In genomic region chr6:127336681-127337397, GRCm38 (mm10) we compare ENCODE assay signal across 8 mouse cellular contexts.
DNase-seq lines count a peak whose midpoint lies in the region; ATAC-seq and TF ChIP-seq lines count a peak whose summit lies in the region.

No protein-coding gene starts in this region.

- H3K27ac ChIP-seq in intestine, embryonic 14.5 days (ENCODE audit: low read depth): peak overlapping the region; percentile 52
- no peak overlapping the region for H3K27ac ChIP-seq in intestine, postnatal 0 days (ENCODE audit: low read depth, low read length)
- 0 out of 2 replicates have a peak overlapping the region, but pooled peaks have one; percentile 42 for H3K27ac ChIP-seq in ES-E14 (ENCODE audit: insufficient read depth, low read depth, low read length, poor library complexity, severe bottlenecking)
- peak overlapping the region; percentile 3; the same call in 1 of the 2 replicates for H3K27ac ChIP-seq in embryonic fibroblast, embryonic 13.5 days (ENCODE audit: insufficient read depth, low read length)

- no peak for TF ChIP-seq POLR2A in embryonic fibroblast, embryonic 13.5 days (IDR thresholded peaks at IDR 0.05; ENCODE audit: low read depth, low read length)

- intact Hi-C loops in left cerebral cortex, postnatal 10 days (cut with DNase I): no loop called here
- intact Hi-C loops in heart, postnatal 25 days (cut with DNase I): no loop called here

- no peak for ATAC-seq in intestine, embryonic 14.5 days (replicated peaks; ENCODE audit: low FRiP score, low TSS enrichment, low read depth)
- no peak for ATAC-seq in intestine, postnatal 0 days

- H3K9me3 ChIP-seq in intestine, embryonic 14.5 days (ENCODE audit: control insufficient read depth, low read length): no peaks in the 10 kb centered on the region
- no peaks in the 10 kb centered on the region for H3K9me3 ChIP-seq in intestine, postnatal 0 days (ENCODE audit: control insufficient read depth)
- no peaks in the 10 kb centered on the region for H3K9me3 ChIP-seq in ES-E14 (ENCODE audit: control insufficient read depth, insufficient read depth, low read depth, low read length)

- TF ChIP-seq CTCF in intestine, postnatal 0 days (IDR thresholded peaks at IDR 0.05; ENCODE audit: low read depth): no peak
- no peak for TF ChIP-seq CTCF in embryonic fibroblast, embryonic 13.5 days (IDR thresholded peaks at IDR 0.05; ENCODE audit: borderline replicate concordance, insufficient read depth, low read length)

- no peak overlapping the region for H3K4me2 ChIP-seq in intestine, embryonic 14.5 days (ENCODE audit: low read length)
- no peak overlapping the region for H3K4me2 ChIP-seq in intestine, postnatal 0 days (replicated peaks; ENCODE audit: low read depth)

- no peak overlapping the region for H3K9ac ChIP-seq in intestine, embryonic 14.5 days (ENCODE audit: low read length)
- H3K9ac ChIP-seq in intestine, postnatal 0 days (ENCODE audit: low read depth, low read length): no peak overlapping the region
- no peak overlapping the region for H3K9ac ChIP-seq in ES-E14 (ENCODE audit: insufficient read depth, low read depth, low read length, poor library complexity, severe bottlenecking)

- DNase-seq in intestine, embryonic 14.5 days (ENCODE audit: low spot score): no peak
- peak; percentile 89 for DNase-seq in ES-E14 (ENCODE audit: low read depth, low spot score)
- DNase-seq in left cerebral cortex, postnatal 10 days (ENCODE audit: extremely low spot score in 1 of 2, low spot score in 2 of 2): peak; percentile 20 to 61
- peak; percentile 73 for DNase-seq in neural tube, embryonic 10.5 days (ENCODE audit: extremely low spot score, low spot score)
- no peak for DNase-seq in gastrocnemius, postnatal 4 days (ENCODE audit: low spot score in 2 of 2)
- no peak for DNase-seq in heart, postnatal 25 days (ENCODE audit: low spot score)

- 36% methylated on average over 15 of the region's 15 CpGs for WGBS in intestine, embryonic 14.5 days
- WGBS in intestine, postnatal 0 days: 57% methylated on average over 15 of the region's 15 CpGs

- H3K4me3 ChIP-seq in intestine, embryonic 14.5 days (ENCODE audit: low read depth, low read length): no peak overlapping the region
- no peak overlapping the region for H3K4me3 ChIP-seq in intestine, postnatal 0 days (ENCODE audit: low read depth, low read length)
- H3K4me3 ChIP-seq in ES-E14 (ENCODE audit: insufficient read depth in 1 of 2, low read depth in 1 of 2, low read length in 2 of 2, poor library complexity in 1 of 2, severe bottlenecking in 1 of 2): 0 out of 4 replicates have a peak overlapping the region, but pooled peaks of 1 of the 2 experiments have one; percentile 8
- no peak overlapping the region for H3K4me3 ChIP-seq in embryonic fibroblast, embryonic 13.5 days (ENCODE audit: insufficient read depth, low read length)

- in situ Hi-C loops in ES-E14 (cut with MboI; ENCODE audit: low sequenced_read_pairs in 2 of 2, unreplicated experiment in 2 of 2): no loop called here

- peaks cover 33% of the 10 kb centered on the region for H3K4me1 ChIP-seq in intestine, embryonic 14.5 days (replicated peaks; ENCODE audit: control insufficient read depth, insufficient read depth, low read length)
- H3K4me1 ChIP-seq in intestine, postnatal 0 days (replicated peaks; ENCODE audit: control insufficient read depth, insufficient read depth, low read length): peaks cover 12% of the 10 kb centered on the region
- peaks cover 0 to 15% of the 10 kb centered on the region in 2 experiments; a peak in 2 of 4 replicates for H3K4me1 ChIP-seq in ES-E14 (ENCODE audit: control insufficient read depth in 2 of 2, insufficient read depth in 2 of 2, low read length in 2 of 2, poor library complexity in 1 of 2)
- H3K4me1 ChIP-seq in embryonic fibroblast, embryonic 13.5 days (ENCODE audit: control insufficient read depth, insufficient read depth, low read length): no peaks in the 10 kb centered on the region

- no peaks in the 10 kb centered on the region for H3K36me3 ChIP-seq in intestine, embryonic 14.5 days (ENCODE audit: control insufficient read depth, insufficient read depth, low read length)
- no peaks in the 10 kb centered on the region for H3K36me3 ChIP-seq in intestine, postnatal 0 days (ENCODE audit: control insufficient read depth, insufficient read depth)
- no peaks in the 10 kb centered on the region for H3K36me3 ChIP-seq in ES-E14 (ENCODE audit: control insufficient read depth, insufficient read depth, low read length, poor library complexity, severe bottlenecking)

- no peaks in the 10 kb centered on the region for H3K27me3 ChIP-seq in intestine, embryonic 14.5 days (replicated peaks; ENCODE audit: control insufficient read depth, insufficient read depth, low read length)
- no peaks in the 10 kb centered on the region; the same call in 1 of the 2 replicates for H3K27me3 ChIP-seq in intestine, postnatal 0 days (replicated peaks; ENCODE audit: control insufficient read depth, insufficient read depth, low read length)

TF ChIP-seq in ES-E14, 5 proteins besides CTCF, POLR2A, EP300 and RAD21:
- peak; percentile 24; the same call in 1 of the 2 replicates for TF ChIP-seq CHD2 (IDR thresholded peaks at IDR 0.05; ENCODE audit: low read depth, low read length)
- TF ChIP-seq ZNF384 (IDR thresholded peaks at IDR 0.05; ENCODE audit: low read depth, low read length): no peak
- no peak for TF ChIP-seq ZC3H11A (IDR thresholded peaks at IDR 0.05; ENCODE audit: borderline replicate concordance, low read depth, low read length)
- no peak for TF ChIP-seq HCFC1 (IDR thresholded peaks at IDR 0.05; ENCODE audit: borderline replicate concordance, insufficient read depth, low read length)

Comparison
In these comparisons a context has a peak if more than half of its experiments do, and no peak if none do; other contexts are left out.
1. DNase-seq: peak in ES-E14 (single experiment), left cerebral cortex, postnatal 10 days (2 of 2) and neural tube, embryonic 10.5 days (single experiment); none in intestine, embryonic 14.5 days (single experiment), gastrocnemius, postnatal 4 days (0 of 2) and heart, postnatal 25 days (single experiment).